Mouse (Mus musculus): ENCODE data around the gene Fto. TPM values are rescaled to one million over a fixed set of nuclear protein-coding genes. Genes with fewer than 3 reads are reported as not detected.

Fto gene
- total RNA-seq, 1 experiment = 16.8 TPM

- Histone ChIP-seq H3K27ac (ENCODE audit: insufficient read depth, low read depth, low read length, poor library complexity, severe bottlenecking) (no peak overlapping the region), H3K4me1 (ENCODE audit: control insufficient read depth in 2 of 2, insufficient read depth in 2 of 2, low read length in 2 of 2, poor library complexity in 1 of 2) (peaks cover 3 to 7% of the 10 kb centered on the region in 2 experiments; a peak in 3 of 4 replicates)
These were observed 201.6 kb downstream of the Fto start for GRCm38 (mm10) chr8:91514752-91515478.

DNA sequence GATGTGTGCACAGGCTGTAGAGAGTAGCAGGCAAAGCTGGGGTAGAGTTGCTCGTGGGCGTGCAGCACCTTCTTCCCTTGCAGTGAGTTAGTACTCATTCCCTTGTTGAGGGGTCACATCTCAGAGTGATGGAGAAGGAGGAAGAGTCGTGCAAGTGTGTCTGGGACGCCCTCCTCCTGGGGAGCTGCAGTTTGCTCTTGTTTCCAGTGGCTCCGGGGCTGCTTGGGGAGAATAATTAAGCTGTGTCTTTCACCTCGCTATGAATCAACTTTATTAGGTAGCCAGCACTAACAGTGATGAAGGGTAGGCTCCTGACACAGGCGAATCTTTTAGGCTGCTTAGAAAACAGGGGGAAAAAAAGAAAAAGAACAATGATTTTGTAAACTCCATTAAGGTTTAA is 203.1 kb downstream of the Fto start:
- no peak for TF ChIP-seq HCFC1 (IDR thresholded peaks at IDR 0.05; ENCODE audit: borderline replicate concordance, insufficient read depth, low read length)
- no peak for TF ChIP-seq CHD2 (IDR thresholded peaks at IDR 0.05; ENCODE audit: low read depth, low read length)
- TF ChIP-seq ZC3H11A (IDR thresholded peaks at IDR 0.05; ENCODE audit: borderline replicate concordance, low read depth, low read length) = no peak
- no peak for TF ChIP-seq MAFK (IDR thresholded peaks at IDR 0.05; ENCODE audit: insufficient read depth, low read depth, low read length)
- no peak for TF ChIP-seq ZNF384 (IDR thresholded peaks at IDR 0.05; ENCODE audit: low read depth, low read length)
- Histone ChIP-seq H3K9me3 (ENCODE audit: control insufficient read depth, insufficient read depth, low read depth, low read length) (no peaks in the 10 kb centered on the region), H3K4me3 (ENCODE audit: insufficient read depth in 1 of 2, low read depth in 1 of 2, low read length in 2 of 2, poor library complexity in 1 of 2, severe bottlenecking in 1 of 2) (no peak overlapping the region), H3K27ac (ENCODE audit: insufficient read depth, low read depth, low read length, poor library complexity, severe bottlenecking) (no peak overlapping the region), H3K4me1 (ENCODE audit: control insufficient read depth in 2 of 2, insufficient read depth in 2 of 2, low read length in 2 of 2, poor library complexity in 1 of 2) (no peaks in the 10 kb centered on the region), H3K9ac (ENCODE audit: insufficient read depth, low read depth, low read length, poor library complexity, severe bottlenecking) (no peak overlapping the region), H3K36me3 (ENCODE audit: control insufficient read depth, insufficient read depth, low read length, poor library complexity, severe bottlenecking) (no peaks in the 10 kb centered on the region)
- DNase-seq (ENCODE audit: low read depth, low spot score) = no peak
- in situ Hi-C loops (cut with MboI; ENCODE audit: low sequenced_read_pairs in 2 of 2, unreplicated experiment in 2 of 2) = no loop called here

More at GRCm38 (mm10) chr8:91514752-91515478, 201.6 kb downstream of the Fto start:
- Histone ChIP-seq H3K9me3 (ENCODE audit: control insufficient read depth, insufficient read depth, low read depth, low read length) (no peaks in the 10 kb centered on the region), H3K36me3 (ENCODE audit: control insufficient read depth, insufficient read depth, low read length, poor library complexity, severe bottlenecking) (no peaks in the 10 kb centered on the region), H3K4me3 (ENCODE audit: insufficient read depth in 1 of 2, low read depth in 1 of 2, low read length in 2 of 2, poor library complexity in 1 of 2, severe bottlenecking in 1 of 2) (no peak overlapping the region), H3K9ac (ENCODE audit: insufficient read depth, low read depth, low read length, poor library complexity, severe bottlenecking) (no peak overlapping the region)
- in situ Hi-C loops (cut with MboI; ENCODE audit: low sequenced_read_pairs in 2 of 2, unreplicated experiment in 2 of 2) = no loop called here
- TF ChIP-seq ZC3H11A (IDR thresholded peaks at IDR 0.05; ENCODE audit: borderline replicate concordance, low read depth, low read length) = no peak
- TF ChIP-seq MAFK (IDR thresholded peaks at IDR 0.05; ENCODE audit: insufficient read depth, low read depth, low read length) = no peak
- TF ChIP-seq ZNF384 (IDR thresholded peaks at IDR 0.05; ENCODE audit: low read depth, low read length) = no peak
- TF ChIP-seq HCFC1 (IDR thresholded peaks at IDR 0.05; ENCODE audit: borderline replicate concordance, insufficient read depth, low read length) = no peak
- TF ChIP-seq CHD2 (IDR thresholded peaks at IDR 0.05; ENCODE audit: low read depth, low read length) = no peak
- DNase-seq (ENCODE audit: low read depth, low spot score) = no peak

DNA sequence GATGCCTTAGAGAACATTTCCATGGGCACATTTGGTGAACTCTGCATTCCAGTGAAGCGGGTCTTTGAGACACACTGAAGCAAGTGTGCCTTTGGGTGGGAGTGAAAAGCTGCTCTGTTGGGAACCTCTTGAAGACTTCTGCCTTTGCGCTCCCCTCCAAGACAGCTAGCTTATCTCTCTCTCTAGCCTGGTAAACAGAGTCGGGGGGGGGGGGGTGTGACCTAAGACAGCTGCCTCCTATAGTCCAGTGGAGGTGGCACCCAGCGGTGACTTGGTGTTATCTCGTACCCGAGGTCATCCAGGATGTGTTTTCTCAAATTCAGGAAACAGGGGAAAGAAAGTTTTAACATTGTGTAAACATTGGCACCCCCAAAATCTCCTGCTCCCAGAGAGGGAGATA is 204.8 kb downstream of the Fto start:
- H3K36me3 ChIP-seq (ENCODE audit: control insufficient read depth, insufficient read depth, low read length, poor library complexity, severe bottlenecking) = no peaks in the 10 kb centered on the region
- H3K9ac ChIP-seq (ENCODE audit: insufficient read depth, low read depth, low read length, poor library complexity, severe bottlenecking) = no peak overlapping the region
- H3K27ac ChIP-seq (ENCODE audit: insufficient read depth, low read depth, low read length, poor library complexity, severe bottlenecking) = no peak overlapping the region
- TF ChIP-seq ZNF384 (IDR thresholded peaks at IDR 0.05; ENCODE audit: low read depth, low read length) (no peak), ZC3H11A (IDR thresholded peaks at IDR 0.05; ENCODE audit: borderline replicate concordance, low read depth, low read length) (no peak), HCFC1 (IDR thresholded peaks at IDR 0.05; ENCODE audit: borderline replicate concordance, insufficient read depth, low read length) (no peak), CHD2 (IDR thresholded peaks at IDR 0.05; ENCODE audit: low read depth, low read length) (no peak), MAFK (IDR thresholded peaks at IDR 0.05; ENCODE audit: insufficient read depth, low read depth, low read length) (no peak)
- H3K4me1 ChIP-seq (ENCODE audit: control insufficient read depth in 2 of 2, insufficient read depth in 2 of 2, low read length in 2 of 2, poor library complexity in 1 of 2) = no peaks in the 10 kb centered on the region
- no peak overlapping the region for H3K4me3 ChIP-seq (ENCODE audit: insufficient read depth in 1 of 2, low read depth in 1 of 2, low read length in 2 of 2, poor library complexity in 1 of 2, severe bottlenecking in 1 of 2)
- no peaks in the 10 kb centered on the region for H3K9me3 ChIP-seq (ENCODE audit: control insufficient read depth, insufficient read depth, low read depth, low read length)
- no peak for DNase-seq (ENCODE audit: low read depth, low spot score)
- in situ Hi-C loops (cut with MboI; ENCODE audit: low sequenced_read_pairs in 2 of 2, unreplicated experiment in 2 of 2) = no loop called here

DNA sequence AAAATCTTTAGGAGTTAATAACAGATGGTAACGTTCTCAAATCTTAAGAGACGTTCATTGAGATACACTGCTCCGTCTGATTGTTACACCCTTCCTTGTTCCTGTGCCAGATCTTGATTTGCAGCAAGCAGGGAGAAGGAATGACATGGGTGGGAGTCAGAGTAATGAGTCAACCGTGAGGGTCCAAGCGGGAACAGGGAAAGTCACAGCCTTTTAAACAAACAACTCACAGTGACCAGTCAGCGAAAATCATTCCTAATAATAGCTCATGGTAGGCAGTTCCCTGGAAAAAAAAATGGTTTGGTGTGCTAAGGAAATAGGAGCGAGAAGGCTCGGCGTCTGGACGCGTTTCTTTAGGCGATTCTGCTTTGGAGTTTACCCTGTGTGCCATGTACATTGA is 208.9 kb downstream of the Fto start:
- Histone ChIP-seq H3K36me3 (ENCODE audit: control insufficient read depth, insufficient read depth, low read length, poor library complexity, severe bottlenecking) (no peaks in the 10 kb centered on the region), H3K4me1 (ENCODE audit: control insufficient read depth in 2 of 2, insufficient read depth in 2 of 2, low read length in 2 of 2, poor library complexity in 1 of 2) (no peaks in the 10 kb centered on the region), H3K9me3 (ENCODE audit: control insufficient read depth, insufficient read depth, low read depth, low read length) (no peaks in the 10 kb centered on the region), H3K4me3 (ENCODE audit: insufficient read depth in 1 of 2, low read depth in 1 of 2, low read length in 2 of 2, poor library complexity in 1 of 2, severe bottlenecking in 1 of 2) (no peak overlapping the region), H3K27ac (ENCODE audit: insufficient read depth, low read depth, low read length, poor library complexity, severe bottlenecking) (no peak overlapping the region), H3K9ac (ENCODE audit: insufficient read depth, low read depth, low read length, poor library complexity, severe bottlenecking) (no peak overlapping the region)
- in situ Hi-C loops (cut with MboI; ENCODE audit: low sequenced_read_pairs in 2 of 2, unreplicated experiment in 2 of 2) = no loop called here
- no peak for DNase-seq (ENCODE audit: low read depth, low spot score)
- TF ChIP-seq CHD2 (IDR thresholded peaks at IDR 0.05; ENCODE audit: low read depth, low read length) = no peak
- no peak for TF ChIP-seq ZC3H11A (IDR thresholded peaks at IDR 0.05; ENCODE audit: borderline replicate concordance, low read depth, low read length)
- TF ChIP-seq ZNF384 (IDR thresholded peaks at IDR 0.05; ENCODE audit: low read depth, low read length) = no peak
- no peak for TF ChIP-seq MAFK (IDR thresholded peaks at IDR 0.05; ENCODE audit: insufficient read depth, low read depth, low read length)
- no peak for TF ChIP-seq HCFC1 (IDR thresholded peaks at IDR 0.05; ENCODE audit: borderline replicate concordance, insufficient read depth, low read length)
